Mouse (Mus musculus) ES-Bruce4 (cell line): ENCODE measurements around the gene Fndc3a. TPM values are rescaled to one million over a fixed set of nuclear protein-coding genes. Genes with fewer than 3 reads are reported as not detected.

ENCODE experiments used
- H3K27ac ChIP-seq: 2 replicates; pipeline ENCODE4 v1.5.1; 2012; ENCODE audit warnings: low read length, inconsistent platforms; ENCODE audit not compliant: insufficient read depth
- H3K27me3 ChIP-seq: 2 replicates; pipeline ENCODE4 v1.6.1; 2012; ENCODE audit warnings: mild to moderate bottlenecking, low read length, inconsistent platforms; ENCODE audit not compliant: control insufficient read depth, poor library complexity, insufficient read depth, severe bottlenecking
- H3K36me3 ChIP-seq: 2 replicates; pipeline ENCODE4 v1.6.1; 2012; ENCODE audit warnings: inconsistent platforms, mild to moderate bottlenecking, low read length, moderate library complexity; ENCODE audit not compliant: control insufficient read depth, poor library complexity, insufficient read depth, severe bottlenecking
- H3K4me1 ChIP-seq: one replicate; pipeline ENCODE4 v1.8.1; 2011; ENCODE audit warnings: low read length; ENCODE audit not compliant: control insufficient read depth, insufficient read depth
- H3K4me3 ChIP-seq: 2 replicates; pipeline ENCODE4 v1.5.1; 2011; ENCODE audit warnings: low read depth, mild to moderate bottlenecking, low read length
- H3K9ac ChIP-seq: 2 replicates; pipeline ENCODE4 v1.6.1; 2012; ENCODE audit warnings: low read depth, mild to moderate bottlenecking, inconsistent platforms; ENCODE audit not compliant: poor library complexity, severe bottlenecking
- H3K9me3 ChIP-seq: replicated peaks from 2 replicates; pipeline ENCODE4 v1.6.1; 2012; ENCODE audit warnings: mild to moderate bottlenecking, low read length, inconsistent platforms; ENCODE audit not compliant: control insufficient read depth, poor library complexity, insufficient read depth, severe bottlenecking
- CTCF ChIP-seq: IDR thresholded peaks from one replicate; pipeline ENCODE4 v1.8.1; 2011; ENCODE audit warnings: low read depth, low read length
- EP300 ChIP-seq: IDR thresholded peaks from 2 replicates; pipeline ENCODE4 v1.6.1; 2011; ENCODE audit warnings: low read depth, low read length; ENCODE audit not compliant: insufficient read depth
- POLR2A ChIP-seq: IDR thresholded peaks from one replicate; pipeline ENCODE4 v1.8.1; 2011; ENCODE audit warnings: low read length; ENCODE audit not compliant: insufficient read depth
- polyA plus RNA-seq: library from polyadenylated mRNA; stranded (reverse); fragments of >200 nt; gene quantifications from 2 replicates; pipeline ENCODE4 v1.2.4, GENCODE M21; 2011; ENCODE audit warnings: low read depth; ENCODE audit not compliant: missing spikeins, insufficient read depth, insufficient read length

Gene Fndc3a
- polyA plus RNA-seq, 1 experiment: 47.4 TPM

GRCm38 (mm10) chr14:72519561-72519960, 190.2 kb downstream of the Fndc3a start:
- H3K27me3 ChIP-seq: no peaks in the 10 kb centered on the region
- no peak overlapping the region for H3K27ac ChIP-seq
- H3K9ac ChIP-seq: no peak overlapping the region
- no peaks in the 10 kb centered on the region for H3K4me1 ChIP-seq
- no peak overlapping the region for H3K4me3 ChIP-seq
- TF ChIP-seq POLR2A (no peak), CTCF (no peak), EP300 (no peak)
- H3K36me3 ChIP-seq: no peaks in the 10 kb centered on the region
- H3K9me3 ChIP-seq: no peaks in the 10 kb centered on the region

- no peak overlapping the region for H3K4me3 ChIP-seq
- no peaks in the 10 kb centered on the region for H3K27me3 ChIP-seq
- H3K9ac ChIP-seq: no peak overlapping the region
- H3K9me3 ChIP-seq: no peaks in the 10 kb centered on the region
- no peak overlapping the region for H3K27ac ChIP-seq
- TF ChIP-seq POLR2A: no peak
- no peak for TF ChIP-seq EP300
- no peak for TF ChIP-seq CTCF
- no peaks in the 10 kb centered on the region for H3K36me3 ChIP-seq
- no peaks in the 10 kb centered on the region for H3K4me1 ChIP-seq
Measured at GRCm38 (mm10) chr14:72518786-72519185, 191.0 kb downstream of the Fndc3a start.

GRCm38 (mm10) chr14:72516376-72516775, 193.4 kb downstream of the Fndc3a start:
- peak; percentile 66 for TF ChIP-seq CTCF
- no peak for TF ChIP-seq EP300
- TF ChIP-seq POLR2A: no peak
- Histone ChIP-seq H3K9ac (no peak overlapping the region), H3K4me1 (no peaks in the 10 kb centered on the region), H3K27me3 (no peaks in the 10 kb centered on the region), H3K36me3 (no peaks in the 10 kb centered on the region), H3K4me3 (no peak overlapping the region), H3K27ac (no peak overlapping the region), H3K9me3 (no peaks in the 10 kb centered on the region)

GRCm38 (mm10) chr14:72506723-72507420, 202.9 kb downstream of the Fndc3a start:
- TF ChIP-seq POLR2A (no peak), EP300 (no peak), CTCF (no peak)
- no peaks in the 10 kb centered on the region for H3K27me3 ChIP-seq
- H3K36me3 ChIP-seq: no peaks in the 10 kb centered on the region
- no peaks in the 10 kb centered on the region for H3K4me1 ChIP-seq
- H3K9me3 ChIP-seq: no peaks in the 10 kb centered on the region; the same call in 1 of the 2 replicates
- H3K9ac ChIP-seq: 0 out of 2 replicates have a peak overlapping the region, but pooled peaks have one; percentile 30
- H3K27ac ChIP-seq: no peak overlapping the region
- H3K4me3 ChIP-seq: no peak overlapping the region

- Histone ChIP-seq H3K27me3 (no peaks in the 10 kb centered on the region), H3K4me3 (no peak overlapping the region), H3K9me3 (no peaks in the 10 kb centered on the region; the same call in 1 of the 2 replicates), H3K9ac (0 out of 2 replicates have a peak overlapping the region, but pooled peaks have one; percentile 30), H3K36me3 (no peaks in the 10 kb centered on the region), H3K4me1 (no peaks in the 10 kb centered on the region), H3K27ac (no peak overlapping the region)
- TF ChIP-seq POLR2A (no peak), EP300 (no peak), CTCF (no peak)
Measured at GRCm38 (mm10) chr14:72506018-72506722, 203.6 kb downstream of the Fndc3a start.

GRCm38 (mm10) chr14:72504985-72505384, 204.8 kb downstream of the Fndc3a start:
- Histone ChIP-seq H3K9ac (no peak overlapping the region), H3K9me3 (no peaks in the 10 kb centered on the region; the same call in 1 of the 2 replicates), H3K27ac (no peak overlapping the region), H3K4me1 (no peaks in the 10 kb centered on the region), H3K27me3 (no peaks in the 10 kb centered on the region; the same call in 1 of the 2 replicates), H3K36me3 (no peaks in the 10 kb centered on the region), H3K4me3 (no peak overlapping the region)
- TF ChIP-seq EP300 (no peak), POLR2A (no peak), CTCF (peak; percentile 35)
